Mouse (Mus musculus) spleen, postnatal 14 days (tissue): ENCODE data around the gene Ttc9c.
"Not testable (repeated sequence)": the region's sequence is repeated elsewhere in the genome, so short reads cannot be mapped to it uniquely, and the experiment has no call there.

Experiments
- DNase-seq, 2 experiments: peaks; one replicate each; pipeline ENCODE4 v3.0.0; 2021 to 2022; ENCODE audit warnings: low spot score in 2 of 2

Gene Ttc9c

GRCm38 (mm10) chr19:8818801-8819595 lies at the start of gene Ttc9c:
TSS of gene Ttc9c (minus strand) at chr19:8819333.
- DNase-seq = peak; percentile 81 to 83

DNA sequence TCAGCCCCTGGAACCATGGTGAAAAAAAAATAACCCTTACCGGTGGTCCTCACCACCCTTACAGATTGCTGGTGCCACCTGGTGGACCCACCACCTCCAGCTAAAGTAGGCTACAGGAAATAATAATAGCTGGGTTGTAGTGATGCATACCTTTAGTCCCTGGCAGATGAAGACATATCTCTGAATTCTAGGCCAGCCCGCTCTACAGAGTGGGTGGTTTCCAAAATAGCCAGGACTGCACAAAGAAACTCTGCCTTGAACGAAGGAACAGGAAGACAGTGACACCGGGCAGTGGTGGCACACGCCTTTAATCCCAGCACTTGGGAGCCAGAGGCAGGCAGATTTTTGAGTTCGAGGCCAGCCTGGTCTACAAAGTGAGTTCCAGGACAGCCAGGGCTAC lies 45.1 kb upstream of the Ttc9c start:
- no peak for DNase-seq

DNA sequence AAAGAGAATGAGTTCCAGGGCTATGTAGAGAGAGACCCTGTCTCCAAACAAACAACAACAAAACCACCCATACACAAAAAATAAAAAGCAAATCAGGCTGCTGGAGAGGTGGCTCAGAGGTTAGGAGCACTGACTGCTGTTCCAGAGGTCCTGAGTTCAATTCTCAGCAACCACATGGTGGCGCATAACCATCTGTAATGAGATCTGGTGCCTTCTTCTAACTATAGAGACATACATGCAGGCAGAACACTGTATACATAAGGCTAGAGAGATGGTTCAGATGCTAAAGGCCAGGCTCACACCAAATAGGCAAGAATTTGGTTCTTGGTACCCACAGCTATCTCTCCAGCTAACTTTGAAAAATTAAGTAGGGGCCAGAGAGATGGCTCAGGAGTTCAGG lies 39.9 kb upstream of the Ttc9c start:
- DNase-seq = peak in 1 of 2 experiments; percentile 33

DNA sequence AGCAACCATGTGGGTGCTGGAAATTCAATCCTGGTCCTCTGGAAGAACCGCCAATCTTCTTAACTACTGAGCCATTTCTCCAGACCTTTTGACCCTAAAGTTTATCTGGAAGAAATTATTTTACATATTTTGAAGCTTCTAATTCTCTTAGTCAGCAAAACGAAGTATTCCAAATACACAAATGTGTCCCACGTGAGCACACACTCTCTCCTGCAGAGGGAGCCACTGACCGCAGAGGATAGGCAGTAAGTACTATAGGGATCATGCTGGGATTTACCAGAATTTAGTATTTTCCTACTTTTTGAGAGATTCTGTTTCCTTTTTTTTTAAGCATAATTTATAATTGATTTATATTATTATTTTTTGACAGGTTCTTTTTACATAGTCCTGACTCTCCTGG lies 38.6 kb upstream of the Ttc9c start:
- peak in 1 of 2 experiments; percentile 30 for DNase-seq

- DNase-seq = no peak
These were observed 34.0 kb upstream of the Ttc9c start for GRCm38 (mm10) chr19:8853117-8853516.

- no peak for DNase-seq
These were observed 33.2 kb upstream of the Ttc9c start for GRCm38 (mm10) chr19:8852236-8852928.

GRCm38 (mm10) chr19:8851639-8852038 lies 32.5 kb upstream of the Ttc9c start:
- DNase-seq = no peak

DNA sequence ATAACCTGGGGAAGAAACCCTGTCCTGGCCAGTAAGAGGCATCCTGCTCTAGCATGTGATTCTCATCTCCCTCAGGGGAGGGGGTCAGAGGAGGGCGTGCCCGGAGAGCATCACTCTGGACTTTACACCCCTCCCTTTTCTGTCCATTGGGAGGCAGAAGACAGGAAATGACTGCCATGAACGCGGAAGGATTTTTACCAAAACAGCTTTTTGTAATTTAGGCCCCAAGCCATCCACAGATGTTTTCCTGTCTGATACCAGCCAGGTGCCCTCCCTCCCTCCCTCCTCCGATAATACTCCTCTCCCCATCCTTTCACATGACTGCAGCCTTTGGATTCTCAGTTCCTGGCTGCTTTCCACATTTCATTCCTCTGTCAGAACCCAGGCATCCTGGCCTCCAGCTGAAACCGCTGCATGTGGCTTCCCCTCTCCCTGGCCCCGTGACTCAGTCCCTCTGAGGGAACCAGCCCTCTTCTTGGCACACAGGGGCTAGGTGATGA lies 31.3 kb upstream of the Ttc9c start, which contains the start of gene Lrrn4cl:
Lrrn4cl (plus strand) TSS at position 367 of the 500 bp plus-strand sequence.
- DNase-seq = no peak

DNA sequence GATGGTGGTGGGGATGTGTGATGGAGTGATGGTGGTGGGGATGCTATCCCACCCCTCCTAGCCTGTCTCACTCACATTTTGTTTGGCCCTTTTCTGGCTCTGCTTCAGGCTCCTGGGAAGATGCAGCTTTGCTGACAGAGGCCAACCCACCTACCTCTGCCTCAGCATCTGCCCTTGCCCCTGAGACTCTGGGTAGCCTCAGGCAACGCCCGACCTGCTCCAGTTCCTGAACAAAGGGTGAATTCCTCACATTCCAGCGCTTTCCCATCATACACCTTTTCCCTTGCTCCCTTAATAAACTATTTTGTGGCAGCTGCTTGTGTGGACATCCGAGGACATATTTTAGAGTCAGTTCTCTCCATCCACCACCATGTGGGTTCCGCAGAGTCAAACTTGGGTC lies 29.2 kb upstream of the Ttc9c start:
- DNase-seq = no peak

DNA sequence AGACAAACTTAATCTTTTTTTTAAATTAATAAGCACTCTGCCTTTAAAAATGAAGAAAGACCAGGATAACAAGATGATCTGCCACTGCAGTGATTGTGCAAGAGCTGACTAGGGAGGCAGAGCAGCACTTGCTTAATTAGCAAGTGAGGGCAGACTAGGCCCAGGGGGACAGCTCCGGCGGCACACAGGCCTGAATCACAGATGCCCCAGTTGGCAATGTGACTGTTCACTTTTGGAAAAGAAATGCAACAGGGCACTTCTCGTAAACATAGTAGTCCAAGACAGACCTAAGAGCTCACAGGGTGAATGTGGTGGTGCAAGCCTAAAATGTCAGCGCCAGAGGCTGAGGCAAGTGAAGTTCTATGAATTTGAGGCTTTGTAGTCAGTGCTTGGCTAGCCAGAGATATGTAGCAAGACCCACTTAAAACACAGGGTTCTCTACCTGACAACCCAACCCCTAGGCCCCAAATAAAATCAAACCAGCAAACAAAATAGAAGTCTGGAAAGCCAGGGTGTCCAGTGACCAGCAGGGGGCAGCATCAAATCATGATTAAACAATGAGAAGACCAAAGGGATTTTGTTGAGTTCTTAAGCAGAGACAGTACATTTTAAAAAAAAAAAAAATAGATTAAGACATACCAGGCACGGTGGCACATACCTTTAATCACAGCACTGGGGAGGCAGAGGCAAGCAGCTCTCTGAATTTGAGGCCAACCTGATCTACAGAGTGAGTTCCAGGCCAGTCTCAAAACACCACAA lies 25.4 kb upstream of the Ttc9c start:
- peak; percentile 51 to 75 for DNase-seq

GRCm38 (mm10) chr19:8842961-8843360 lies 23.8 kb upstream of the Ttc9c start:
- no peak for DNase-seq

DNA sequence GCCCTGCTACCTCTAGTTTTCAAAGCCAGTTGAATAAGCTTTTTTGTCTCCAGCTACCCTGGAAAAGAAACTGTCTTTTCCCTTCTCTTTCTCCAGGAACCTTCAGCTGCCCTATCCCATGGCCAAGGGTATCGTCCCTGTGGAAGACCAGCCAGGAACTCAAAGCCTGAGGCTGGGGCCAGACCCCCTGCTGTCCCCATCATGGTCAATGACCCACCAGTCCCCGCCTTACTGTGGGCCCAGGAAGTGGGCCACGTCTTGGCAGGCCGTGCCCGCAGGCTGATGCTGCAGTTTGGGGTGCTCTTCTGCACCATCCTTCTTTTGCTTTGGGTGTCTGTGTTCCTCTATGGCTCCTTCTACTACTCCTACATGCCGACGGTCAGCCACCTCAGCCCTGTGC lies 21.9 kb upstream of the Ttc9c start:
- DNase-seq = no peak

GRCm38 (mm10) chr19:8839908-8840791 lies 21.0 kb upstream of the Ttc9c start:
- DNase-seq = peak; percentile 58 to 70

- no peak for DNase-seq
These were observed 20.2 kb upstream of the Ttc9c start, which contains the start of gene Gng3 for GRCm38 (mm10) chr19:8839103-8839907. TSS of gene Gng3 (minus strand) at chr19:8839194.

DNA sequence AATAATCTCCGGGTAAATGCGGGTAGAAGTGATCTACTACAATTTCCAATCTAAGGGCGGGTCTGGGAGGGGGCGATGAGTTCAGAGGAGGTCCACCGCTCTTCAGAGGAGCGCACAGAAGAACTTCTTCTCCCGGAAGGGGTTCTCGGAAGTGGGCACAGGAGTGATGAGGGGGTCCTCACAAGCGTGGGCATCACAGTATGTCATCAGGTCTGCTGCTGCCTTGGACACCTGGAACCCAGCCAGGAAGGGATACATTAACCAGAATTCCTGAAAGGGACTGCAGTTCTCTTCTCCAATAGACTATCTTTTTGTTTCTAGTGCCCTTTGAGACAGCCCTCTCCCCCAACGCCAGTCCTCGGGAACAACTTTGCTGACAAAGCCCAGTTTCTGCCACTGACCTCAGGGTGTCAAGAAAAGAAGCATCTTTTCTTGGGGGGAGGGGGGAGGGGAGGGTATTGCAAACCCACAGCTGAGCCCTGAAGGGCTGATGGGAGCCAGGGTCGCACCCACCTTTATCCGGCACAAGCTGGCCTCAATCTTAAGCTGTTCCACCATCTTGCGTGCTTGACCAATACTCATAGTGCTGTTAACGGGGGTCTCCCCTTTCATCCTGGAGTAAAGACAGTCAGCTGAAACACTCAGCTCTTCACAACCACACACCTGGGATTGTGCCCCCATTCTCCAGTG lies 19.1 kb upstream of the Ttc9c start:
- DNase-seq = no peak

DNA sequence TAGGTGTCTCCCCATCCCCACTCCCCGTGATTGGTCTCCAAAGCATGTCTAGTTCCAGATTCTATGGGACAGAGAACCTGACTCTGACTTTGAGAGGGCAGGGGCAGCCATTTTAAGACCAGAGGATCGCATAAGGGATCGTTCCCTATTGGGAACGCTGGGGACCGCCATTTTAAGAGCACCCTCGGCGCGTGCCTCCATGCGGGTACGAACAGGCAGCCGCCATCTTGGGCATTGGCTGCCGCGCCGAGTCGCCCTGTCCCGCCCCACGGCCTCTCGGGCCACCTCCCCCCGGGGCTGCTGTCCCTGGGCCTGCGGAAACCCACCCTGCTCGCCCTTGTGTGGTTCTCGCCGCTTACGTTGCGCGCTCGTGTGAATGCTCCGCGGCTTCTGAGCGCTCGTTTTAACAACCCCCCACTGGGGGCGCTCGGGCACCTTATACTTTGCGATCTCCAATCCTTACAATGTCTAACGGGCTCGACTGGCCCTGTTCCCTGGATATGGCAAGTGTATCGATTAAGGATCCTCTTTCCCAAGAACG lies 18.2 kb upstream of the Ttc9c start, which contains the start of gene Bscl2:
Bscl2 (plus strand) TSS at position 217 of the 541 bp plus-strand sequence.
- DNase-seq = peak; percentile 68 to 77

GRCm38 (mm10) chr19:8836327-8836726 lies 17.2 kb upstream of the Ttc9c start:
- not testable (repeated sequence) for DNase-seq

GRCm38 (mm10) chr19:8832971-8833370 lies 13.8 kb upstream of the Ttc9c start:
- no peak for DNase-seq

DNA sequence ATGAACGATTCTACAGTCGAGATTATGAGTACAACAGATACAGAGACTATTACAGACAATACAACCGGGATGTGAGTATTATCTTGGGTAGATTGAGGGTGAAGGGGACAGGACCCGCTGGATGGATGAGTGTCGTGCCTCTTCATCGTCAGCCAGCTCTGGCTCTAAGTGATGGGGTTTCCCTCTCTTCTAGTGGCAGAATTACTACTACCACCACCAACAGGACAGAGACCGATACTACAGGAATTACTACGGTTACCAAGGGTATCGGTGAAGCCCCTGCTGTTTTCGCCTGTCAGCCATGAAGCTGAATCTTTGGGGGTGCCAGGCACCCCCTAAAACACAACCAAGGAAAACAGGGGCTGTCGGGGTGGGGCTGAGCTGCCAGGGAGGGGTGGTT lies 12.1 kb upstream of the Ttc9c start:
- no peak for DNase-seq
